Mouse (Mus musculus) neural tube, embryonic 12.5 days (tissue): ENCODE data around the gene Adam6b. TPM values are rescaled to one million over a fixed set of nuclear protein-coding genes. Genes with fewer than 3 reads are reported as not detected.
"Not testable (repeated sequence)": the region's sequence is repeated elsewhere in the genome, so short reads cannot be mapped to it uniquely, and the experiment has no call there.

Experiments
- ATAC-seq: fragments of 200-750 bp; cut with Nextera tagmentation; 2 replicates; pipeline ENCODE4 v1.8.0; 2017; ENCODE audit warnings: low read depth, mild to moderate bottlenecking, moderate TSS enrichment, moderate library complexity; ENCODE audit not compliant: low FRiP score
- H3K27ac ChIP-seq: fragments of 300-500 bp; sonication (generic); 2 replicates; pipeline ENCODE4 v1.5.1; 2016
- H3K27me3 ChIP-seq: fragments of 300-500 bp; sonication (generic); replicated peaks from 2 replicates; pipeline ENCODE4 v1.6.1; 2016; ENCODE audit warnings: mild to moderate bottlenecking
- H3K36me3 ChIP-seq: fragments of 300-500 bp; sonication (generic); 2 replicates; pipeline ENCODE4 v1.6.1; 2016; ENCODE audit warnings: mild to moderate bottlenecking
- H3K4me1 ChIP-seq: fragments of 300-500 bp; sonication (generic); 2 replicates; pipeline ENCODE4 v1.6.1; 2016
- H3K4me2 ChIP-seq: fragments of 300-500 bp; sonication (generic); replicated peaks from 2 replicates; pipeline ENCODE4 v1.6.1; 2016; ENCODE audit warnings: mild to moderate bottlenecking
- H3K4me3 ChIP-seq: fragments of 300-500 bp; sonication (generic); 2 replicates; pipeline ENCODE4 v1.5.1; 2016
- H3K9ac ChIP-seq: fragments of 300-500 bp; sonication (generic); 2 replicates; pipeline ENCODE4 v1.6.1; 2016; ENCODE audit warnings: mild to moderate bottlenecking
- H3K9me3 ChIP-seq: fragments of 300-500 bp; sonication (generic); 2 replicates; pipeline ENCODE4 v1.6.1; 2016; ENCODE audit warnings: mild to moderate bottlenecking
- WGBS: fragments of 180-500 bp; shearing (Covaris S2); methylation state at CpG from one replicate; pipeline ENCODE4 v1.1.7; 2016; 5-methylcytosine and 5-hydroxymethylcytosine counted together
- polyA plus RNA-seq: library from polyadenylated mRNA; unstranded; fragments of >200 nt; fragmentation: Nextera tagmentation; extraction: Ambion mirVana; gene quantifications from 2 replicates; pipeline ENCODE4 v1.2.1, GENCODE M21; 2016

Adam6b gene
- polyA plus RNA-seq = not detected in 2 replicates

DNA sequence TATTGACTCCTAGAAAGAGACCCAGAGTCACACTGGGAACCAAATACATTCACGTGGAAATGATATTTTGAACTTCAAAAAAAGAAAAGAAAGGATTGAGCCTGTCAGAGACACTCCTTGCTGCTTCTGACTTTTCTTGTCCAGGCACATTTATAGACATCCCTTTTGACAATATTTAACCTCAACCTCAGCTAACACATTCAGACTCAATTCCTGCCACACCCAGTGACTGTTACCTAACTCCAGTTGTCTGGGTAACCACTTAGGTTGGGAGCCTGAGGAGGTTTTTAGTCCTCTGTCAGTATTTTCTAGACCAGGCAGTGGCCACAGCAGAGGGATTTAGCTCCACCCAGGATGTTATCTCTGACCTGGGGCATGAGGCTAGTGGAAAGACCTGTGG is at the start of gene Adam6b:
TSS of gene Adam6b (plus strand) at position 301 of the 400 bp plus-strand sequence.
- H3K36me3 ChIP-seq, H3K4me3 ChIP-seq, ATAC-seq, H3K9me3 ChIP-seq, H3K4me2 ChIP-seq, H3K4me1 ChIP-seq, H3K27ac ChIP-seq, H3K9ac ChIP-seq, H3K27me3 ChIP-seq: not testable (repeated sequence)
- WGBS = 90% methylated on average over 1 of the region's 1 CpGs

DNA sequence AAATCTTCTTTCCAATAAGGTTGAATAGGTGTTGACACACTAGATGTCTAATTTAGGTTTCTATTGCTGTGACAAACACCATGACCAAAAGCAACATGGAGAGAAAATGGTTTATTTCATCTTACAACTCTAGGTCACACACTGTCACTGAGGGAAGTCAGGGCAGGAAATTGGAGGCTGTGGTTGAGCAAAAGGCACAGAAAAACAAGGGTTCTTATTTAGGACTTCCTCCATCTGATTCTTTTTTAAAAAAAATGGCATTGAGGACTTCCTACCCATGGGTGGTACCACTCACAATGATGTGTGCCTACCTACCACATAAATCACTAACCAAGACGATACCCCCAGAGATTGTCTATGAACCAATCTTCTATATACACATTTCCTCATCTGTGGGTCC is 43.2 kb upstream of the Adam6b start:
- no peaks in the 10 kb centered on the region for H3K36me3 ChIP-seq
- ATAC-seq = no peak
- no peaks in the 10 kb centered on the region for H3K27me3 ChIP-seq
- no peak overlapping the region for H3K9ac ChIP-seq
- no peaks in the 10 kb centered on the region for H3K9me3 ChIP-seq
- H3K27ac ChIP-seq = no peak overlapping the region
- no peaks in the 10 kb centered on the region for H3K4me1 ChIP-seq
- WGBS = 85% methylated on average over 1 of the region's 1 CpGs
- no peak overlapping the region for H3K4me2 ChIP-seq
- H3K4me3 ChIP-seq = no peak overlapping the region

DNA sequence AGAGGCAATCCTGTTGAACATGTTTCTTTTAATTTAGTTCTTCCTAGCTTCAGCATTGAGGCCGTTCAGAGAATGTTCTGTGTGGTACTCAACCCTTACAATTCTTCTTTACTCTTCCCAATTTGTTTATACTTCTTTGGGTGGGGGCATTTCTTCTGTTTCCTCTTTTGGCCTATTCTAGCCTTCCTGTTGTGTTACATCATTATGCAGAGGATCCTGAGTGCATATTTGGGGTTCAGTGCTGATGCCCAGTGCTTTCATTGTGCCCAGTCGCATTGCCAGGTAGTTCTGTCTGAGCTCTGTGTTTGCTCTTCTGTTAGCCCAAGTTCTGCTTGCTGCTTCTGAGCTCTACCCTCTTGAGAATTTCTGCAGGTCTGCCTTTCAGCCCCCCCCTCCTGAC is 13.1 kb upstream of the Adam6b start:
- H3K36me3 ChIP-seq = no peaks in the 10 kb centered on the region
- 76% methylated on average over 2 of the region's 2 CpGs for WGBS
- H3K4me3 ChIP-seq = no peak overlapping the region
- H3K4me1 ChIP-seq = no peaks in the 10 kb centered on the region
- peaks cover 13% of the 10 kb centered on the region; the same call in 1 of the 2 replicates for H3K9me3 ChIP-seq
- H3K27me3 ChIP-seq = no peaks in the 10 kb centered on the region
- no peak overlapping the region for H3K9ac ChIP-seq
- no peak overlapping the region for H3K4me2 ChIP-seq
- H3K27ac ChIP-seq = no peak overlapping the region
- ATAC-seq = no peak

DNA sequence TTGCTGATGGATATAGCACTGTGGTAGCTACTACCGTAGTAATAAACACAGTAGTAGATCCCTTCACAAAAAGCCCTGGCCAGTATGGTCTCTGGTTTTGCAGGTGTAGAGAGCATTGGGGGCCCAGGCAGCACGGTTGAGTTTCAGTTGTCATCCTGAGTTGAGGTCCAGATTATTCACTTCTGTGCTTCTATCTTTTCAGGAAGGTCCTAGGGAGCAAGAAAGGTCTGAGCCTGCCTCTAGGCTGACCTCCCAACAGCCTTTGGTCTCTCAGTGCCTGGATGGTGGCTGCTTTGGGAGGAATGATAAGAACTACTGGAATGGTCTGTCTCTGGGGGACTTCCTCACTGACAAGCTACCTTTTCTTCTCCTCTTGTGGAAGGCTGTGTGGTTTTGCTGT is 7.2 kb upstream of the Adam6b start:
- Histone ChIP-seq H3K9ac (no peak overlapping the region), H3K9me3 (0 out of 2 replicates have a peak, but pooled peaks cover 5% of the 10 kb centered on the region), H3K4me2 (no peak overlapping the region), H3K27ac (no peak overlapping the region), H3K27me3 (no peaks in the 10 kb centered on the region), H3K36me3 (no peaks in the 10 kb centered on the region), H3K4me1 (no peaks in the 10 kb centered on the region), H3K4me3 (no peak overlapping the region)
- 84% methylated on average over 2 of the region's 2 CpGs for WGBS
- ATAC-seq = no peak

DNA sequence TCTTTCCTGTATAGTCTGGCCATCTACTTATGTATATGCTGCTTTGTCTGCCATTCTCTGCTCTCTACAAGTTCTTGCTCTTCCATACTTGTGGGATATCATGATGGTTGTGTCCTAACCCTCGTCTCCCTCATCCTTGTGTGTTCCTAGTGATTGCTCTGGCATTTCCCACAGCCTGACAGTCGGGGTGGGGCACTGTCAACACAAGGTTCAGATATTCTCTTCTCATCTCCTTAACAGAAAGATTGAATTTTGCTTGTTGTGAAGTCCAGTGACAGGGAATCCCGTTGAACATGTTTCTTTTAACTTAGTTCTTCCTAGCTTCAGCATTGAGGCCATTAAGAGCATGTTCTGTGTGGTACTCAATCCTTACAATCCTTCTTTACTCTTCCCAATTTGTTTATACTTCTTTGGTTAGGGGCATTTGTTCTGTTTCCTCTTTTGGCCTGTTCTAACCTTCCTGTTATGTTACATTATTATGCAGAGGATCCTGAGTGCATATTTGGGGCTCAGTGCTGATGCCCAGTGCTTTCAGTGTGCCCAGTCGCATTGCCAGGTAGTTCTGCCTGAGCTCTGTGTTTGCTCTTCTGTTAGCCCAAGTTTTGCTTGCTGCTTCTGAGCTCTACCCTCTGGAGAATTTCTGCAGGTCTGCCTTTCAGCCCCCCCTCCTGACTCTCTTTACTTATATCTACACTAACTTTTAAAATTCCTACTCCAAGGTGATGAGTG is 6.5 kb upstream of the Adam6b start:
- H3K9me3 ChIP-seq = 0 out of 2 replicates have a peak, but pooled peaks cover 5% of the 10 kb centered on the region
- H3K4me3 ChIP-seq = no peak overlapping the region
- no peaks in the 10 kb centered on the region for H3K4me1 ChIP-seq
- H3K27ac ChIP-seq = no peak overlapping the region
- no peaks in the 10 kb centered on the region for H3K27me3 ChIP-seq
- H3K9ac ChIP-seq = no peak overlapping the region
- H3K36me3 ChIP-seq = no peaks in the 10 kb centered on the region
- WGBS = 62% methylated on average over 4 of the region's 4 CpGs
- ATAC-seq = no peak
- H3K4me2 ChIP-seq = no peak overlapping the region

DNA sequence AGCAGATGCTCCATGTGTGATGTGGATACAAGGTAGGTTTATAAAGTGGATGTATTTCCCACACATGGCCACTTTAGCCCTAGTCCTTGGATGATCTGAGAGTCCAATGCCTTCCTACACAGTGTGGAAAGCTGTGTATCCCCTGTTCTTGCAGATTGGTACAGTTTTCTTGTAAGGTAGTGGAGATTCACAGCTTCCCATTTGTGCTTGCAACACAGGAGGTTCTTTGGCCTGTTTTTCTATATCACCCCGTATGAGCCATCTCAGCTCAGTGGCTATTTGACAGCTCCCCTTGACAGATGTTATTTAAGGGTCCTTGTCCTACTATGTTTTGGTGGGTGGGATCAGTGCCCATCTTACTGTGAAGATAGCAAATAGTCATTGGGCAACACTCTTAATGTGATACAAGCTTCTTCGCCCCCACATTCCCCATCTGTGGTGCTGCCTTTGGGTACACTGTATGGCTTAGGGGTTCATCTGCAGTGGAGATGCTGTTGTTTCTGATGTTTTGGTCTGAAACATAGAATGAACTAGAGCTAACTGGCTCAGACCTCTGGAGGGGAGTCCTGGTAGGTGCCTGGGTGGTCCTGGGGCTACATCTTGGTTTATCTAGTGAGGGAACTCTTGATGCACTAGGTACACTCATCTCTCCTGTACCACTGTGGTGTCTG is 5.7 kb upstream of the Adam6b start:
- no peak overlapping the region for H3K4me3 ChIP-seq
- 91% methylated on average over 2 of the region's 2 CpGs for WGBS
- H3K36me3 ChIP-seq = no peaks in the 10 kb centered on the region
- H3K4me2 ChIP-seq = no peak overlapping the region
- H3K27ac ChIP-seq = no peak overlapping the region
- 0 out of 2 replicates have a peak, but pooled peaks cover 5% of the 10 kb centered on the region for H3K9me3 ChIP-seq
- no peak overlapping the region for H3K9ac ChIP-seq
- H3K4me1 ChIP-seq = no peaks in the 10 kb centered on the region
- no peaks in the 10 kb centered on the region for H3K27me3 ChIP-seq
- no peak for ATAC-seq

DNA sequence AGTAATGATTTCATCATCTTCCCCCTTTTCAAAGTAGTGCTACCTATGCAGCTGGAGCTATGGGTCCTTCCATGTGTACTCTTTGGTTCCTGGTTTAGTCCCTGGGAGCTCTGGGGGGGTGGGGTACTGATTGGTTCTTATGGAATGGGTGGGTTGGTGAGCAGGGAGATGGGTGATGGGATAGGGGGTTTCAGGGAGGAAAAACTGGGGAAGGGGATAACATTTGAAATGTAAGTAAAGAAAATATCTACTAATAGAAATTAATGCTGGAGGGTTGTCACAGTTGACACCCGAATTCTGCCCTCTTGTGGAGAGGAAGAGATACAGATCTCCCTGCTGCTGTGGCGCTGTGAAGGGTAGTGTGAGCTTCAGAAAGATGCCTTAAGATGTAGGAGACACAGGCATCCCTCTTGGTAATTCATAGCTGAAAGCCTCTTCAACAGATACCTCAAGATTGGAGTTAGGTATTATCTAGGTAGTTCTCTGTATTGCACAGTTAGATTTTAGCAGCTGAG is 4.3 kb upstream of the Adam6b start:
- Histone ChIP-seq H3K4me3 (no peak overlapping the region), H3K36me3 (no peaks in the 10 kb centered on the region), H3K4me2 (no peak overlapping the region), H3K9ac (no peak overlapping the region), H3K27me3 (no peaks in the 10 kb centered on the region), H3K9me3 (0 out of 2 replicates have a peak, but pooled peaks cover 5% of the 10 kb centered on the region), H3K27ac (no peak overlapping the region), H3K4me1 (no peaks in the 10 kb centered on the region)
- 44% methylated on average over 2 of the region's 2 CpGs for WGBS
- ATAC-seq = no peak

DNA sequence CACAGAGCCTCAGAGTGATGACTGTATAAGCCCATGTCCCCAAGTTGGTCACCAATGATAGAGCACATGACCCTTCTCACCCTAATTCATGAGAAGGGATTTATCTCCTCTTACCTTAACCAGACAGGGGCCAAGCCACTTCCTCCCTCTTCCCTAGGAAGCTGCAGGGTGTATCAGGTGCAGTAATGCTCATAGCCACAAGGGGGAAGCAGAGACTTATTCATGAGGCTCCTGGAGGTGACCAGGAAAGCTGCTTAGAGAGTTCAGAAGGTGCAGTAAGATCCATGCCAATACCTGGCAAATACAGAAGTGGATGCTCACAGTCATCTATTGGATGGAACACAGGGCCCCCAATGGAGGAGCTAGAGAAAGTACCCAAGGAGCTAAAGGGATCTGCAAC is 1.6 kb upstream of the Adam6b start:
- not testable (repeated sequence) for H3K4me3 ChIP-seq, ATAC-seq

DNA sequence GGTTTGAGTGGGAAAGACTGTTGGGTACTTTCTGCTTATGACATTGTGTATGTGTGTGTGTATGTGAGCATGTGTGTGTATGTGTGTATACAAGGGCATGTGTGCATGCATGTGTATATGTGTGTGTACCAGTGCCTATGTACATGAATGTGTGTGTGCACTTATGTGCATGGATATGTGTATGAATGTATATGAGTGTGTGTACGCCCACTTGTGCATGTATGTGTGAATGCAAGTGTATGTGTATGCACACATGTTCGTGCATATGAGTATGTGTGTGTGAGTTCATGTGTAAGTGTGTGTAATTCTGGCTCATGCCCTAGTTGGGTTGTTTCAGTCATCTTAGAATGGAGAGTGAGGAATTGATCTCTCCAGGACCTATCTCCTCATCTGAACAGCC is 36.6 kb downstream of the Adam6b start:
- H3K36me3 ChIP-seq = no peaks in the 10 kb centered on the region
- no peak for ATAC-seq
- WGBS = 78% methylated on average over 2 of the region's 2 CpGs
- no peaks in the 10 kb centered on the region for H3K4me1 ChIP-seq
- H3K4me3 ChIP-seq = no peak overlapping the region
- H3K9me3 ChIP-seq = peaks cover 11% of the 10 kb centered on the region
- H3K27ac ChIP-seq = no peak overlapping the region
- H3K4me2 ChIP-seq = no peak overlapping the region
- H3K9ac ChIP-seq = no peak overlapping the region
- no peaks in the 10 kb centered on the region for H3K27me3 ChIP-seq

More for the DNA sequence above, 1.6 kb upstream of the Adam6b start:
- not testable (repeated sequence) for H3K27ac ChIP-seq, H3K36me3 ChIP-seq, H3K4me2 ChIP-seq, H3K9me3 ChIP-seq, H3K27me3 ChIP-seq, H3K9ac ChIP-seq, H3K4me1 ChIP-seq

Other genes starting within 250 kb of the Adam6b start
- gene Adam6a, start 54.4 kb downstream of the Adam6b start, polyA plus RNA-seq = not detected in 2 replicates